Mouse (Mus musculus) liver, adult 2 months (tissue): Measurements from ENCODE around the gene Prrx2.

ENCODE experiments used
- CTCF ChIP-seq: fragments of 200-500 bp; IDR thresholded peaks from 2 replicates; pipeline ENCODE4 v1.5.1; 2011; ENCODE audit warnings: low read depth, low read length, control low read depth
- POLR2A ChIP-seq: fragments of 200-500 bp; IDR thresholded peaks from 2 replicates; pipeline ENCODE4 v1.6.1; 2011; ENCODE audit warnings: low read length, control low read depth; ENCODE audit not compliant: insufficient read depth; ENCODE audit errors: extremely low read depth

GRCm38 (mm10) chr2:30863574-30863973 lies 28.8 kb downstream of the Prrx2 start:
- TF ChIP-seq POLR2A, result no peak
- TF ChIP-seq CTCF, result no peak
